In the genomic region with DNA sequence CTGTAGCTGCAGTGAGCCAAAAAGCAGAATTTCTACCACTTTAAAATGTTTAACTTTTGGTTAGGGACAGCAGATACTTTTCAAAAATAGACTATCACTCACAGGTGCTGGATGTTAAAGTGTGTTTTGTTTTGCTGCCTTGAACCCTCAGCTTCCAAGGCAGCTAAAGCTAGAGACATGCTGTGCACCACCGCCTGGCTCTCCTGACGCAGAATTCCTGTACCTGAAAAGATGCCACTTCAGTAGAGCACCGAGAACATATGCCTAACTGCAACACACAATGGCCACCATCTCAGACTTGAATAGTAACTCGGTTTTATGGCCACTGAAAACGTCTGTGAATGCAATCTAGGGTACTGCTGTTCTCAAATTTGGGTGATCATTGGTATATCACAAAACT, we compare ENCODE assay signal across 19 mouse cellular contexts.
"Had no signal": no experiment of that assay in that cellular context is flagged by ENCODE, and none has a peak within 500 bp of the region (broad histone marks: within the 10 kb centered on the region; RNA-seq: fewer than 3 reads in every experiment).

No protein-coding gene starts in this region.

- H3K36me3 ChIP-seq: limb, embryonic 12.5 days; limb, embryonic 15.5 days; midbrain, embryonic 12.5 days; midbrain, embryonic 15.5 days; neural tube, embryonic 13.5 days; stomach, embryonic 15.5 days had no signal

- H3K27ac ChIP-seq: kidney, postnatal 0 days; limb, embryonic 12.5 days; limb, embryonic 15.5 days; liver, embryonic 14.5 days; macrophage; midbrain, embryonic 15.5 days; neural tube, embryonic 13.5 days; stomach, embryonic 15.5 days had no signal

- H3K4me2 ChIP-seq: limb, embryonic 12.5 days; limb, embryonic 15.5 days; liver, embryonic 11.5 days; lung, embryonic 14.5 days; midbrain, embryonic 15.5 days; neural tube, embryonic 13.5 days; stomach, embryonic 15.5 days had no signal

- H3K9ac ChIP-seq: limb, embryonic 12.5 days; limb, embryonic 15.5 days; liver, embryonic 14.5 days; liver, postnatal 0 days; lung, embryonic 14.5 days; midbrain, embryonic 15.5 days; neural tube, embryonic 13.5 days; stomach, embryonic 15.5 days had no signal

- H3K4me3 ChIP-seq: limb, embryonic 12.5 days; limb, embryonic 15.5 days; midbrain, embryonic 12.5 days; midbrain, embryonic 15.5 days; neural tube, embryonic 13.5 days; stomach, embryonic 15.5 days had no signal

- ATAC-seq: liver, postnatal 0 days; lung, postnatal 0 days; midbrain, embryonic 15.5 days had no signal

- H3K9me3 ChIP-seq: limb, embryonic 12.5 days; limb, embryonic 15.5 days; midbrain, embryonic 12.5 days; midbrain, embryonic 15.5 days; neural tube, embryonic 13.5 days; stomach, embryonic 15.5 days had no signal

- DNase-seq: kidney, postnatal 25 days; left cerebral cortex, postnatal 4 days; liver, postnatal 0 days; lung, embryonic 14.5 days; retina, postnatal 1 day; right cerebral cortex, postnatal 25 days; spleen, adult 18-20 months; thymus, postnatal 25 days had no signal

- H3K27me3 ChIP-seq: limb, embryonic 12.5 days; limb, embryonic 15.5 days; midbrain, embryonic 12.5 days; midbrain, embryonic 15.5 days; neural tube, embryonic 13.5 days; stomach, embryonic 15.5 days had no signal
